8 mouse cellular contexts compared by ENCODE assay signal in genomic region chr17:46646322-46646662, GRCm38 (mm10). TPM values are rescaled to one million over a fixed set of nuclear protein-coding genes. Genes with fewer than 3 reads are reported as not detected.
DNase-seq lines count a peak whose midpoint lies in the region; ATAC-seq and TF ChIP-seq lines count a peak whose summit lies in the region.

No protein-coding gene starts in this region.

- peak overlapping the region; percentile 83 for H3K27ac ChIP-seq in kidney, postnatal 0 days
- peak overlapping the region; percentile 55; the same call in 1 of the 2 replicates for H3K27ac ChIP-seq in cortical plate, adult 2 months (ENCODE audit: insufficient read depth, low read length)
- H3K27ac ChIP-seq in hindbrain, postnatal 0 days, result peak overlapping the region; percentile 85
- peak overlapping the region; percentile 89 for H3K27ac ChIP-seq in midbrain, embryonic 16.5 days (ENCODE audit: low read length)

- peaks cover 17% of the 10 kb centered on the region; the same call in 1 of the 2 replicates for H3K4me1 ChIP-seq in kidney, postnatal 0 days (replicated peaks; ENCODE audit: insufficient read depth, low read length)
- H3K4me1 ChIP-seq in cortical plate, adult 2 months (ENCODE audit: control insufficient read depth, insufficient read depth, low read length), result peaks cover 3% of the 10 kb centered on the region
- peaks cover 15% of the 10 kb centered on the region for H3K4me1 ChIP-seq in hindbrain, postnatal 0 days (ENCODE audit: insufficient read depth, low read length)
- H3K4me1 ChIP-seq in midbrain, embryonic 16.5 days (ENCODE audit: control insufficient read depth, insufficient read depth, low read length), result peaks cover 30% of the 10 kb centered on the region

- H3K36me3 ChIP-seq in kidney, postnatal 0 days (ENCODE audit: insufficient read depth, low read length), result peaks cover 18% of the 10 kb centered on the region
- H3K36me3 ChIP-seq in hindbrain, postnatal 0 days (ENCODE audit: insufficient read depth, low read length), result peaks cover 10% of the 10 kb centered on the region; the same call in 1 of the 2 replicates
- peaks cover 2% of the 10 kb centered on the region; the same call in 1 of the 2 replicates for H3K36me3 ChIP-seq in midbrain, embryonic 16.5 days (ENCODE audit: control insufficient read depth, insufficient read depth, low read length)

- peak overlapping the region; percentile 79 for H3K9ac ChIP-seq in kidney, postnatal 0 days (ENCODE audit: low read depth, low read length)
- H3K9ac ChIP-seq in hindbrain, postnatal 0 days (replicated peaks; ENCODE audit: low read length), result peak overlapping the region; percentile 69
- H3K9ac ChIP-seq in midbrain, embryonic 16.5 days (ENCODE audit: low read depth, low read length), result peak overlapping the region; percentile 75

- no peaks in the 10 kb centered on the region for H3K27me3 ChIP-seq in kidney, postnatal 0 days (ENCODE audit: insufficient read depth, low read length)
- no peaks in the 10 kb centered on the region for H3K27me3 ChIP-seq in hindbrain, postnatal 0 days (ENCODE audit: insufficient read depth, low read length)
- no peaks in the 10 kb centered on the region for H3K27me3 ChIP-seq in midbrain, embryonic 16.5 days (ENCODE audit: control insufficient read depth, insufficient read depth, low read depth, low read length)

- no peaks in the 10 kb centered on the region for H3K9me3 ChIP-seq in kidney, postnatal 0 days (replicated peaks; ENCODE audit: low read length)
- no peaks in the 10 kb centered on the region for H3K9me3 ChIP-seq in hindbrain, postnatal 0 days (ENCODE audit: low read length)
- no peaks in the 10 kb centered on the region for H3K9me3 ChIP-seq in midbrain, embryonic 16.5 days (replicated peaks; ENCODE audit: control insufficient read depth, low read length, poor library complexity, severe bottlenecking)

- WGBS in kidney, postnatal 0 days, result 0% methylated on average over 19 of the region's 19 CpGs
- under 1% methylated on average over 19 of the region's 19 CpGs for WGBS in hindbrain, postnatal 0 days
- under 1% methylated on average over 19 of the region's 19 CpGs for WGBS in midbrain, embryonic 16.5 days

- peak overlapping the region; percentile 71 for H3K4me2 ChIP-seq in kidney, postnatal 0 days (ENCODE audit: low read length)
- peak overlapping the region; percentile 97 for H3K4me2 ChIP-seq in hindbrain, postnatal 0 days (ENCODE audit: low read depth, low read length)
- H3K4me2 ChIP-seq in midbrain, embryonic 16.5 days (ENCODE audit: low read length), result peak overlapping the region; percentile 79

- DNase-seq in kidney, postnatal 0 days (ENCODE audit: low spot score), result peak; percentile 81
- DNase-seq in kidney, postnatal 4 days, result no peak
- no peak for DNase-seq in hindbrain, postnatal 0 days (ENCODE audit: low spot score)
- no peak for DNase-seq in urinary bladder, adult 18-20 months (ENCODE audit: low spot score in 2 of 2)
- DNase-seq in embryo, embryonic 10 days (ENCODE audit: low spot score), result no peak
- no peak for DNase-seq in retina, embryonic 14.5 days (ENCODE audit: low spot score)

- H3K4me3 ChIP-seq in kidney, postnatal 0 days (replicated peaks; ENCODE audit: low read depth, low read length), result peak overlapping the region; percentile 76
- H3K4me3 ChIP-seq in cortical plate, adult 2 months (ENCODE audit: insufficient read depth, low read length), result peak overlapping the region; percentile 60
- peak overlapping the region; percentile 59 for H3K4me3 ChIP-seq in hindbrain, postnatal 0 days (ENCODE audit: low read length)
- peak overlapping the region; percentile 71 for H3K4me3 ChIP-seq in midbrain, embryonic 16.5 days (ENCODE audit: low read depth, low read length)

- no peak for ATAC-seq in kidney, postnatal 0 days (replicated peaks; ENCODE audit: low FRiP score, low read depth)
- no peak for ATAC-seq in hindbrain, postnatal 0 days
- ATAC-seq in midbrain, embryonic 16.5 days, result no peak

- no peak for TF ChIP-seq POLR2A in cortical plate, adult 2 months (IDR thresholded peaks at IDR 0.05; ENCODE audit: extremely low read depth, insufficient read depth, low read length)

- TF ChIP-seq CTCF in kidney, postnatal 0 days (IDR thresholded peaks at IDR 0.05; ENCODE audit: low read depth), result no peak
- TF ChIP-seq CTCF in cortical plate, adult 2 months (IDR thresholded peaks at IDR 0.05; ENCODE audit: extremely low read depth, insufficient read depth, low read length), result no peak
- no peak for TF ChIP-seq CTCF in hindbrain, postnatal 0 days (IDR thresholded peaks at IDR 0.05; ENCODE audit: low read depth)

RNA-seq across cellular contexts. Expression of gene Mrpl2, which starts 0.3 kb away (rescaled TPM):
- polyA plus RNA-seq in kidney, postnatal 0 days (2015; fragmentation: Nextera tagmentation; extraction: Ambion mirVana), result 144 and 157 TPM in 2 replicates
- polyA plus RNA-seq in cortical plate, adult 2 months (2012; rRNA removed), result 46.2 and 52.6 TPM in 2 replicates
- 55.4 and 67.2 TPM in 2 replicates for total RNA-seq in hindbrain, postnatal 0 days (2014; rRNA removed)
- 90.2 and 95.5 TPM in 2 replicates for polyA plus RNA-seq in hindbrain, postnatal 0 days (2015; fragmentation: Nextera tagmentation; extraction: Ambion mirVana)
- 58.9 and 60.8 TPM in 2 replicates for polyA plus RNA-seq in midbrain, embryonic 16.5 days (2015; fragmentation: Nextera tagmentation; extraction: Ambion mirVana)

RNA-seq across cellular contexts. Expression of gene Klc4, which starts 0.5 kb away (rescaled TPM):
- polyA plus RNA-seq in kidney, postnatal 0 days (2015; fragmentation: Nextera tagmentation; extraction: Ambion mirVana), result 47.6 and 50.4 TPM in 2 replicates
- 20.0 and 20.6 TPM in 2 replicates for polyA plus RNA-seq in cortical plate, adult 2 months (2012; rRNA removed)
- total RNA-seq in hindbrain, postnatal 0 days (2014; rRNA removed), result 25.1 and 32.1 TPM in 2 replicates
- polyA plus RNA-seq in hindbrain, postnatal 0 days (2015; fragmentation: Nextera tagmentation; extraction: Ambion mirVana), result 23.0 and 24.0 TPM in 2 replicates
- polyA plus RNA-seq in midbrain, embryonic 16.5 days (2015; fragmentation: Nextera tagmentation; extraction: Ambion mirVana), result 32.4 and 39.7 TPM in 2 replicates

RNA-seq across cellular contexts. Expression of gene Cul7, which starts 3.8 kb away (rescaled TPM):
- 29.0 and 33.3 TPM in 2 replicates for polyA plus RNA-seq in kidney, postnatal 0 days (2015; fragmentation: Nextera tagmentation; extraction: Ambion mirVana)
- 25.8 and 27.4 TPM in 2 replicates for polyA plus RNA-seq in cortical plate, adult 2 months (2012; rRNA removed)
- 92.2 and 108 TPM in 2 replicates for total RNA-seq in hindbrain, postnatal 0 days (2014; rRNA removed)
- 24.9 and 26.8 TPM in 2 replicates for polyA plus RNA-seq in hindbrain, postnatal 0 days (2015; fragmentation: Nextera tagmentation; extraction: Ambion mirVana)
- polyA plus RNA-seq in midbrain, embryonic 16.5 days (2015; fragmentation: Nextera tagmentation; extraction: Ambion mirVana), result 41.9 and 47.6 TPM in 2 replicates

RNA-seq across cellular contexts. Expression of gene Ptk7, which starts 17.0 kb away (rescaled TPM):
- 94.0 and 103 TPM in 2 replicates for polyA plus RNA-seq in kidney, postnatal 0 days (2015; fragmentation: Nextera tagmentation; extraction: Ambion mirVana)
- polyA plus RNA-seq in cortical plate, adult 2 months (2012; rRNA removed), result 6.5 and 6.8 TPM in 2 replicates
- 77.6 and 79.3 TPM in 2 replicates for total RNA-seq in hindbrain, postnatal 0 days (2014; rRNA removed)
- 24.5 and 25.1 TPM in 2 replicates for polyA plus RNA-seq in hindbrain, postnatal 0 days (2015; fragmentation: Nextera tagmentation; extraction: Ambion mirVana)
- 26.9 and 28.8 TPM in 2 replicates for polyA plus RNA-seq in midbrain, embryonic 16.5 days (2015; fragmentation: Nextera tagmentation; extraction: Ambion mirVana)

RNA-seq across cellular contexts. Expression of gene Rrp36, which starts 27.9 kb away (rescaled TPM):
- 44.4 and 47.2 TPM in 2 replicates for polyA plus RNA-seq in kidney, postnatal 0 days (2015; fragmentation: Nextera tagmentation; extraction: Ambion mirVana)
- 28.1 and 29.5 TPM in 2 replicates for polyA plus RNA-seq in cortical plate, adult 2 months (2012; rRNA removed)
- 26.6 and 32.7 TPM in 2 replicates for total RNA-seq in hindbrain, postnatal 0 days (2014; rRNA removed)
- 56.5 and 59.1 TPM in 2 replicates for polyA plus RNA-seq in hindbrain, postnatal 0 days (2015; fragmentation: Nextera tagmentation; extraction: Ambion mirVana)
- 51.8 and 52.4 TPM in 2 replicates for polyA plus RNA-seq in midbrain, embryonic 16.5 days (2015; fragmentation: Nextera tagmentation; extraction: Ambion mirVana)
